Mouse (Mus musculus): ENCODE measurements at regions not wholly inside any gene's neighbourhood (a gene's known extent, or its start where the extent isn't known, plus 50 kb on each side); places are given as distances from the start of the nearest gene placed in this dataset.
A peak's percentile ranks its signal among the peaks of the same experiment; 100 is the strongest.

GRCm38 (mm10) chr17:94287612-94288159, 462.1 kb downstream of the Mettl4 start:
- TF ChIP-seq GATA1 (IDR thresholded peaks at IDR 0.05; ENCODE audit: low read depth, low read length) (no peak), MAX (IDR thresholded peaks at IDR 0.05; ENCODE audit: low read length) (no peak), TAL1 (IDR thresholded peaks at IDR 0.05; ENCODE audit: low read length) (no peak), USF1 (IDR thresholded peaks at IDR 0.05; ENCODE audit: low read depth, low read length) (no peak), NELFE (IDR thresholded peaks at IDR 0.05; ENCODE audit: low read depth, low read length) (no peak), HCFC1 (IDR thresholded peaks at IDR 0.05; ENCODE audit: low read depth, low read length) (no peak), TBP (IDR thresholded peaks at IDR 0.05; ENCODE audit: low read depth, low read length) (no peak), E2F4 (IDR thresholded peaks at IDR 0.05; ENCODE audit: borderline replicate concordance, low read depth, low read length) (no peak)
- DNase-seq (ENCODE audit: low read depth, low spot score) = no peak
- no peaks in the 10 kb centered on the region for H3K4me1 ChIP-seq (ENCODE audit: control insufficient read depth in 1 of 2, insufficient read depth in 2 of 2, low read length in 2 of 2)
- H3K27me3 ChIP-seq (ENCODE audit: control insufficient read depth in 1 of 2, insufficient read depth in 2 of 2, low read length in 2 of 2) = no peaks in the 10 kb centered on the region
- no peak overlapping the region for H3K27ac ChIP-seq (ENCODE audit: control insufficient read depth, low read depth, low read length)
- H3K4me3 ChIP-seq (ENCODE audit: control insufficient read depth in 1 of 2, insufficient read depth in 1 of 2, low read depth in 2 of 2, low read length in 2 of 2) = peak overlapping the region in 1 of 2 experiments; percentile 37; a peak in 1 of 4 replicates
- no peaks in the 10 kb centered on the region for H3K79me2 ChIP-seq (ENCODE audit: control insufficient read depth, insufficient read depth, low read length, poor library complexity)
- no peaks in the 10 kb centered on the region for H3K36me3 ChIP-seq (ENCODE audit: control insufficient read depth in 1 of 2, insufficient read depth in 2 of 2, low read length in 2 of 2)
- no peak overlapping the region for H3K9ac ChIP-seq (ENCODE audit: control insufficient read depth, low read depth, low read length, poor library complexity, severe bottlenecking)
- no peaks in the 10 kb centered on the region for H3K9me3 ChIP-seq (replicated peaks; ENCODE audit: insufficient read depth, low read length)

DNA sequence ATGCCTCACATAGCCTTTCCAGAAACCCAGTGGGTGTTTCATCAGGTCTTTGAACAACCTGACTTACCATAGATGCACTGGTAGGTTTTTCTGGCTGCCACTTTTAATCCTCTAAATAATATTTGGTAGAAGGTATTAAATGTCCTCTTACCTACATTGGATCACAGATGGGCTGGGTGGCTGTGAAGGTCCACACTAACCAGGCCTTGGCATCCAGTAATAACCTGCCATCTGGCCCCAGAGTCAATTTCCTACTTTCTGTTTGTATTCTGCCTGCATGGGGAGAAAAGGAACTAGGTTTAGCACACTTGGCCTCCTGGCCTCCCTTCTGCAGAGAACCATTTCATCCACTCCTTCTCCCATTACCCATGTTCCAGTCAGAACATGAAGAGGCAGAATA, 473.0 kb downstream of the Mettl4 start:
- Histone ChIP-seq H3K4me1 (ENCODE audit: control insufficient read depth in 1 of 2, insufficient read depth in 2 of 2, low read length in 2 of 2) (no peaks in the 10 kb centered on the region), H3K36me3 (ENCODE audit: control insufficient read depth in 1 of 2, insufficient read depth in 2 of 2, low read length in 2 of 2) (no peaks in the 10 kb centered on the region), H3K27ac (ENCODE audit: control insufficient read depth, low read depth, low read length) (no peak overlapping the region), H3K4me3 (ENCODE audit: control insufficient read depth in 1 of 2, insufficient read depth in 1 of 2, low read depth in 2 of 2, low read length in 2 of 2) (no peak overlapping the region), H3K9ac (ENCODE audit: control insufficient read depth, low read depth, low read length, poor library complexity, severe bottlenecking) (no peak overlapping the region), H3K27me3 (ENCODE audit: control insufficient read depth in 1 of 2, insufficient read depth in 2 of 2, low read length in 2 of 2) (no peaks in the 10 kb centered on the region), H3K9me3 (replicated peaks; ENCODE audit: insufficient read depth, low read length) (no peaks in the 10 kb centered on the region), H3K79me2 (ENCODE audit: control insufficient read depth, insufficient read depth, low read length, poor library complexity) (no peaks in the 10 kb centered on the region)
- DNase-seq (ENCODE audit: low read depth, low spot score) = no peak
- no peak for TF ChIP-seq E2F4 (IDR thresholded peaks at IDR 0.05; ENCODE audit: borderline replicate concordance, low read depth, low read length)
- no peak for TF ChIP-seq ZMIZ1 (IDR thresholded peaks at IDR 0.05; ENCODE audit: low read depth, low read length)
- no peak for TF ChIP-seq POLR2AphosphoS2 (IDR thresholded peaks at IDR 0.05; ENCODE audit: low read length)
- TF ChIP-seq USF2 (IDR thresholded peaks at IDR 0.05; ENCODE audit: borderline replicate concordance in 1 of 2, insufficient read depth in 1 of 2, low read depth in 1 of 2, low read length in 2 of 2) = no peak
- TF ChIP-seq GABPA (IDR thresholded peaks at IDR 0.05; ENCODE audit: low read depth, low read length) = no peak
- no peak for TF ChIP-seq TCF12 (IDR thresholded peaks at IDR 0.05; ENCODE audit: low read depth, low read length)
- no peak for TF ChIP-seq EP300 (IDR thresholded peaks at IDR 0.05; ENCODE audit: low read depth in 1 of 2, low read length in 2 of 2)
- TF ChIP-seq NRF1 (IDR thresholded peaks at IDR 0.05; ENCODE audit: insufficient read depth, low read depth, low read length, poor library complexity, severe bottlenecking) = no peak
- TF ChIP-seq TBP (IDR thresholded peaks at IDR 0.05; ENCODE audit: low read depth, low read length) = no peak
- no peak for TF ChIP-seq SMC3 (IDR thresholded peaks at IDR 0.05; ENCODE audit: low read depth, low read length)
- TF ChIP-seq USF1 (IDR thresholded peaks at IDR 0.05; ENCODE audit: low read depth, low read length) = no peak
- TF ChIP-seq TAL1 (IDR thresholded peaks at IDR 0.05; ENCODE audit: low read length) = no peak
- no peak for TF ChIP-seq MYB (IDR thresholded peaks at IDR 0.05; ENCODE audit: low read depth, low read length)
- TF ChIP-seq ZNF384 (IDR thresholded peaks at IDR 0.05; ENCODE audit: low read depth, low read length) = no peak
- no peak for TF ChIP-seq ZC3H11A (IDR thresholded peaks at IDR 0.05; ENCODE audit: low read depth, low read length)
- TF ChIP-seq MAX (IDR thresholded peaks at IDR 0.05; ENCODE audit: low read length) = no peak
- no peak for TF ChIP-seq ELF1 (IDR thresholded peaks at IDR 0.05; ENCODE audit: low read depth, low read length)
- no peak for TF ChIP-seq JUND (IDR thresholded peaks at IDR 0.05; ENCODE audit: low read depth, low read length)
- no peak for TF ChIP-seq POLR2A (IDR thresholded peaks at IDR 0.05; ENCODE audit: control insufficient read depth in 1 of 2, insufficient read depth in 1 of 2, low read depth in 1 of 2, low read length in 2 of 2, poor library complexity in 1 of 2)
- no peak for TF ChIP-seq KAT2A (conservative IDR thresholded peaks at IDR 0.05; ENCODE audit: low read depth, low read length)
